Mouse (Mus musculus) intestine, postnatal 0 days (tissue): ENCODE results near the gene Gng2. TPM values are rescaled to one million over a fixed set of nuclear protein-coding genes. Genes with fewer than 3 reads are reported as not detected.

Source experiments
- ATAC-seq: fragments of 200-750 bp; cut with Nextera tagmentation; 2 replicates; pipeline ENCODE4 v1.8.0; 2017; ENCODE audit warnings: mild to moderate bottlenecking, moderate TSS enrichment, moderate library complexity
- H3K27ac ChIP-seq: fragments of 300-500 bp; sonication (generic); 2 replicates; pipeline ENCODE4 v1.5.1; 2014; ENCODE audit warnings: mild to moderate bottlenecking, low read depth, low read length, moderate library complexity
- H3K27me3 ChIP-seq: fragments of 300-500 bp; sonication (generic); replicated peaks from 2 replicates; pipeline ENCODE4 v1.6.1; 2014; ENCODE audit warnings: low read length, mixed read lengths; ENCODE audit not compliant: control insufficient read depth, insufficient read depth
- H3K36me3 ChIP-seq: fragments of 300-500 bp; sonication (generic); 2 replicates; pipeline ENCODE4 v1.6.1; 2014; ENCODE audit warnings: mild to moderate bottlenecking, moderate library complexity; ENCODE audit not compliant: control insufficient read depth, insufficient read depth
- H3K4me1 ChIP-seq: fragments of 300-500 bp; sonication (generic); replicated peaks from 2 replicates; pipeline ENCODE4 v1.6.1; 2014; ENCODE audit warnings: antibody characterized with exemption, low read length, mixed read lengths; ENCODE audit not compliant: control insufficient read depth, insufficient read depth
- H3K4me2 ChIP-seq: fragments of 300-500 bp; sonication (generic); replicated peaks from 2 replicates; pipeline ENCODE4 v1.6.1; 2014; ENCODE audit warnings: low read depth, mild to moderate bottlenecking, moderate library complexity
- H3K4me3 ChIP-seq: fragments of 300-500 bp; sonication (generic); 2 replicates; pipeline ENCODE4 v1.5.1; 2014; ENCODE audit warnings: low read depth, low read length
- H3K9ac ChIP-seq: fragments of 300-500 bp; sonication (generic); 2 replicates; pipeline ENCODE4 v1.6.1; 2014; ENCODE audit warnings: mild to moderate bottlenecking, low read depth, low read length
- H3K9me3 ChIP-seq: fragments of 300-500 bp; sonication (generic); 2 replicates; pipeline ENCODE4 v1.6.1; 2016; ENCODE audit warnings: mixed run types; ENCODE audit not compliant: control insufficient read depth
- CTCF ChIP-seq: sonication (generic); IDR thresholded peaks from 2 replicates; pipeline ENCODE4 v1.5.1; 2016; ENCODE audit warnings: low read depth, mild to moderate bottlenecking, control low read depth, antibody characterized with exemption, moderate library complexity
- WGBS: fragments of 180-500 bp; shearing (Covaris S2); extraction: QIAGEN DNeasy Blood & Tissue Kit; methylation state at CpG from one replicate; pipeline ENCODE4 v1.1.7; 2014; 5-methylcytosine and 5-hydroxymethylcytosine counted together
- polyA plus RNA-seq: library from polyadenylated mRNA; unstranded; fragments of >200 nt; fragmentation: Nextera tagmentation; extraction: Ambion mirVana; gene quantifications from 2 replicates; pipeline ENCODE4 v1.2.1, GENCODE M21; 2015

Gng2 gene
- polyA plus RNA-seq, 1 experiment from 2014 or later = 22.2 TPM

DNA sequence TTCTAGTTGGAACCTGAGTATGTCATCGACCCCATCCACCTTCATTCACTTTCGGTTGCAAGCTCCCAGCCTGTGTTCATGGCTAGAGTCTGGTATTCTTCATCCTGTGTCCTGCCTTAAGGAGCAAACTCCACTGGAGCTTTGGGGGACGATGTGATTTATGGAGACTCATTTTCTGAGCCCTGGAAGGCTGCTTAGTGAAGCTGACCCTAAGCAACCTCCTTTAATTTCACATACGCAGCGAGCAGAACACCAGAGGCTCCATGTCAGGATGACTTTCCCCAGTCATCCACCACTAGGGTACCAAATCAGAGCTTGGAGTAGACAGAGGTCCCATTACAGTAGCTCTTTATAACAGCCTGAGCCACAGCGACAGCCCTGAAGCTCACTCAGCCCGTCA is 59.9 kb downstream of the Gng2 start:
- Histone ChIP-seq H3K27ac (no peak overlapping the region), H3K4me1 (no peaks in the 10 kb centered on the region; the same call in 1 of the 2 replicates), H3K36me3 (no peaks in the 10 kb centered on the region), H3K27me3 (no peaks in the 10 kb centered on the region), H3K9me3 (no peaks in the 10 kb centered on the region), H3K4me2 (no peak overlapping the region), H3K9ac (no peak overlapping the region), H3K4me3 (no peak overlapping the region)
- no peak for ATAC-seq
- 81% methylated on average over 7 of the region's 7 CpGs for WGBS
- no peak for TF ChIP-seq CTCF

DNA sequence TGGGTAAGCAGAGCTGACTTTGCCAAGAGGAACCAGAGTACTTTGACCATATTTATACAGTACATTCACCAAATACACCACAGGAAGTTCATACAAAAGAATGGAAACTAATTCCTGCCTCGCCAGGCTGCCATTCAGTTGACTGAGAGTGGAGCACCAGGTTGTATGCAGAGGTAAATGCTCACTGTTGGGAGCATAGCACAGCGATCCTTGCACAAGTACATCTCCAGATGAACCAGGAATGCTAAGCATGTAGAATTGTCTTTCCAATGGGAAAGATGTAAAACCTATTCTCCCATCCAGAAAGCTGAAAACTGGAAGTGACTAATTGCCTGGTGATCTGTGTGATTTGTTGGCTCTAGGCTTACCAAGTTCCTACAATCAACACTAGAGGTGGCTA is 61.1 kb downstream of the Gng2 start:
- Histone ChIP-seq H3K4me2 (no peak overlapping the region), H3K4me1 (no peaks in the 10 kb centered on the region; the same call in 1 of the 2 replicates), H3K4me3 (no peak overlapping the region), H3K36me3 (no peaks in the 10 kb centered on the region), H3K9ac (no peak overlapping the region), H3K9me3 (no peaks in the 10 kb centered on the region), H3K27ac (no peak overlapping the region), H3K27me3 (no peaks in the 10 kb centered on the region)
- 88% methylated on average over 2 of the region's 2 CpGs for WGBS
- TF ChIP-seq CTCF = no peak
- no peak for ATAC-seq

DNA sequence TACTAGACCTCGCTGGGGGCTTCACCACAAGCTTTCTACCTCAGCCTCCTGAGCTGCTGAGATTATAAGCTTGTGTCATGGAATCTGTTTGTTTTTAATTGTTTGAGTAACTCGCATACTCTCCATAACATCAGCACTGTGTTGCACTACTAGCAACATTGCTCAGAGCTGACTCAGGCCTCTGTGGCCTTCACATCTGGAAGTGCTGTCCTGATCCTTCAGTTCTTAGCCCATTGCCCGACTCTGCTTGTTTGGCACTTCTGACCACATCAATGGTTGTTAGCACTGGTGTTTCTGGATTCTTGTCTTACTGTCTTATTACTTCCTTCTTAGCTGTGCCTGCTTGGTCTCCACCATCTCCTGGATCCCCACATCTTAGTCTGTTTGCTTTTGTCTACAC is 64.5 kb downstream of the Gng2 start:
- Histone ChIP-seq H3K4me3 (no peak overlapping the region), H3K9ac (no peak overlapping the region), H3K36me3 (no peaks in the 10 kb centered on the region), H3K27ac (no peak overlapping the region), H3K4me2 (no peak overlapping the region), H3K9me3 (no peaks in the 10 kb centered on the region), H3K4me1 (no peaks in the 10 kb centered on the region; the same call in 1 of the 2 replicates), H3K27me3 (no peaks in the 10 kb centered on the region)
- 80% methylated on average over 3 of the region's 3 CpGs for WGBS
- no peak for TF ChIP-seq CTCF
- ATAC-seq = no peak

DNA sequence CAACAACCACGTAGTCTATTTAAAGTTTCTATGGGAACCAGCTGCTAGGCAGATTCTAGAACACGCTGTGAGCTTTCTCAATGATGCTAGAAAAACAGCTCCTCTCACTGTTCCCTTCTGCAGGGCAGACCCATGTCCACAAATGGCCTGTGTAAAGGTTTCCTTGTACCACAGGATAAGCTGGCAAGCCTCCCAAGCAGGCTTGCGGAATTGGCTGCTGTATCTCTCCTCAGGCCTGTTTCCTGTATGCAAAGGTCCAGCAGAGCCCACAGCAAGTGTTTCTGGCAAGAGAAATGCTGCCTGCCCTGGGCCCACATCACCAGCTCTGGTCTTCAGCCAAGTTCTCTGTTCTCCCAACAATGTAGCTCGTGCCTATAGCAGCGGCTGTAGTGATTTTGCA is 71.8 kb downstream of the Gng2 start:
- H3K36me3 ChIP-seq = no peaks in the 10 kb centered on the region
- H3K27me3 ChIP-seq = no peaks in the 10 kb centered on the region
- H3K9me3 ChIP-seq = no peaks in the 10 kb centered on the region
- no peak overlapping the region for H3K4me2 ChIP-seq
- no peak for ATAC-seq
- H3K9ac ChIP-seq = no peak overlapping the region
- no peak for TF ChIP-seq CTCF
- no peaks in the 10 kb centered on the region for H3K4me1 ChIP-seq
- 0 out of 2 replicates have a peak overlapping the region, but pooled peaks have one; percentile 8 for H3K27ac ChIP-seq
- 66% methylated on average over 5 of the region's 5 CpGs for WGBS
- H3K4me3 ChIP-seq = no peak overlapping the region

DNA sequence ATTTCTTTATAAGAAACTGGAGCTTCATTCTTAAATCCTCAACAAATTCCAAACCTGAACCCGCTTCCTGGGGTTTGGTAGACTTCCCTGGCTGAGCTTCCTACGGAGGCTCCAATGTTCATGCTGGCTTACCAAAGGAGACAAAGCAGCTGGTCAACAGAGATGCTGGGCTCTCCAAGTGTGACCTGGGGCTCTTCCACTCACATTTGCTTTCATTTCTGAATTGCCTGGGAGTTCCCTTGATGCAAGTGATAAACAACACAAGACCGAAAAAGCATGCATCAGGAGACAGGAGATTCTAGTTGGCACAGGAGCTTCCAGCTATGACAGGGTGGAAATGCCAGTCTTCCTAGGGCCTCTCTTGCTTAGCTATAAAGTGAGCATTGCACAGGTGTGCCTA is 72.6 kb downstream of the Gng2 start:
- no peak for ATAC-seq
- no peaks in the 10 kb centered on the region for H3K4me1 ChIP-seq

DNA sequence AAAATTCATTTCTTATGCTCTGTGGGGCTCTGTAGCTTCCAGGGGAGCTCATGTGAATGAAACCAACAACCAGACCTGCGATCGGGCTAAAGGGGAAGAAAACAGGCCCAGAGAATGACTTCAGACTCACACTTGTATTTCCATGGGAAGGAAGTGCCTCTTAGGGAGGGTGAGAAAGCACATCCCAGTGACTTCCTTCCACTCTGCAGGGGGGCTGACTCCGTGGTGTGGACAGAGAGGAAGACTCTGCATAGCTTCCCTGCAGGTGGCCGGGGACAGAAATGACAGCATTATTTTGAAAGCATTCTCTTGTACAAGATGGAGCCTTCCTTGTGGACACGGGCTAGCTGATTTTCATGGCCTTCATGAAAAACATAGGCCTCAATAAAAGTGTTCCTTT is 73.4 kb downstream of the Gng2 start:
- TF ChIP-seq CTCF = no peak
- Histone ChIP-seq H3K9me3 (no peaks in the 10 kb centered on the region), H3K4me2 (no peak overlapping the region), H3K27me3 (no peaks in the 10 kb centered on the region), H3K9ac (no peak overlapping the region), H3K4me1 (no peaks in the 10 kb centered on the region), H3K36me3 (no peaks in the 10 kb centered on the region), H3K4me3 (no peak overlapping the region), H3K27ac (no peak overlapping the region)
- no peak for ATAC-seq
- 57% methylated on average over 5 of the region's 5 CpGs for WGBS

More for the DNA sequence above, 72.6 kb downstream of the Gng2 start:
- H3K4me2 ChIP-seq = no peak overlapping the region
- H3K27ac ChIP-seq = no peak overlapping the region
- TF ChIP-seq CTCF = no peak
- H3K4me3 ChIP-seq = no peak overlapping the region
- 85% methylated on average over 3 of the region's 3 CpGs for WGBS
- H3K36me3 ChIP-seq = no peaks in the 10 kb centered on the region
- H3K9me3 ChIP-seq = no peaks in the 10 kb centered on the region
- H3K9ac ChIP-seq = no peak overlapping the region
- H3K27me3 ChIP-seq = no peaks in the 10 kb centered on the region

DNA sequence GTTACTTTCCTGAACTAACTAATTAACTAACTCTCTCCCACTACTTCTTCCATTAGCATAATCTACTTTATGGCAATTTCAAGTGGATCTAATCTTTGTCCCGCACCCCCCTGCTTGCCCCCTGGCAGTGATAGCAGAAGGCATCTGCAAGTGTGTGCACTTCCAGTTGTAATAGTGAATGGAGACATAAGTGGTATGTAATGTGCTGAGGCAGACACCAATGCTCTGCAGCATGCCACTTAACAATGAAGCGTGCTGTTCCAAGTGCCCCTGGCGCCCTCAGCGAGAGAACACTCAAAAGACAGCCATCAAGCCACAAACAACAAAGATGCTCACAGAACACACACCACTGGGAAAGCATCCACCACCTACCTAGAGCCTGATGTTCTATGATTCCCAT is 76.9 kb downstream of the Gng2 start:
- H3K36me3 ChIP-seq = no peaks in the 10 kb centered on the region
- H3K4me2 ChIP-seq = no peak overlapping the region
- H3K4me1 ChIP-seq = no peaks in the 10 kb centered on the region
- WGBS = 92% methylated on average over 4 of the region's 4 CpGs
- H3K9ac ChIP-seq = no peak overlapping the region
- no peak for ATAC-seq
- H3K27ac ChIP-seq = no peak overlapping the region
- TF ChIP-seq CTCF = no peak
- H3K4me3 ChIP-seq = no peak overlapping the region
- no peaks in the 10 kb centered on the region for H3K27me3 ChIP-seq
- no peaks in the 10 kb centered on the region for H3K9me3 ChIP-seq
